Comparison of ENCODE assay signal across 8 mouse cellular contexts in the genomic region with DNA sequence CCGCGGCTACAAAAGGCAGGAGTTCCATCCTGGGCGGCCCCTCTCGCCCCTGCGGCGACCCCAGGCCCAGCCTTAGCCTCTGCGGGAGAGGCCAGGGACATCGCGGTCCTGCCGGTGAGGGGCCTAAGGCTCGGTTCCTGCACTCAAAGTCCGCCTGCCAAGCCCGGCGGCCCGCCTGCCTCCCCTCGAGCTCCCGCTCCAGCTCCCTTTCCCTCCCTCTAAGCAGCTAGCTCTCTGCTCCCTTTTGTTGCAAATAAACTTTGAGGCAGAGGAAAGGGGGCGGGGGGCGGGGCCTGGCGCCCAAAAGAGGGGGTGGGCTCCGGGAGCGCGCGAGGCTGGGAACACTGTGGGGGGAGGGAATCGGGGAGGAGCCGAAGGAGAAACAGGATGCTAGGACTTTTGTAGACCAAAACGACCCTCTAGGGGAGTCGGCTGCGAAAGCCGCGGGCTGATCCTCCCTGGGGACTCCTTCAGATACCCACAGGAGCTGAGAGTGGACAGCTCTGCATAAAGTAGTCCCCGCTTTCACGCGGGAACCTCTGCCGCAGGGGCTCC. TPM values are rescaled to one million over a fixed set of nuclear protein-coding genes. Genes with fewer than 3 reads are reported as not detected.
DNase-seq lines count a peak whose midpoint lies in the region; ATAC-seq and TF ChIP-seq lines count a peak whose summit lies in the region.

Arhgef17 (minus strand) TSS at position 182 of the 555 bp plus-strand sequence.

- no peak for TF ChIP-seq CTCF in kidney, adult 2 months (conservative IDR thresholded peaks at IDR 0.05; ENCODE audit: insufficient read depth, insufficient read length, low read depth, low read length)
- no peak for TF ChIP-seq CTCF in forebrain, postnatal 0 days (IDR thresholded peaks at IDR 0.05; ENCODE audit: low read depth)

- H3K4me1 ChIP-seq in kidney, adult 2 months (ENCODE audit: control insufficient read depth, insufficient read depth, low read length): peaks cover 7% of the 10 kb centered on the region
- 0 out of 2 replicates have a peak, but pooled peaks cover 4% of the 10 kb centered on the region for H3K4me1 ChIP-seq in forebrain, postnatal 0 days (ENCODE audit: insufficient read depth)
- peaks cover 28% of the 10 kb centered on the region for H3K4me1 ChIP-seq in hindbrain, embryonic 11.5 days (replicated peaks; ENCODE audit: control insufficient read depth, insufficient read depth, low read length)
- peaks cover 37% of the 10 kb centered on the region for H3K4me1 ChIP-seq in limb, embryonic 12.5 days (replicated peaks)

- peak within 1 kb of the TSS; percentile 45 for H3K9ac ChIP-seq in forebrain, postnatal 0 days
- H3K9ac ChIP-seq in hindbrain, embryonic 11.5 days (ENCODE audit: low read depth, low read length): peak within 1 kb of the TSS; percentile 61
- H3K9ac ChIP-seq in limb, embryonic 12.5 days (replicated peaks): peak within 1 kb of the TSS; percentile 97

- peak within 1 kb of the TSS; percentile 47 for H3K4me3 ChIP-seq in kidney, adult 2 months (ENCODE audit: insufficient read depth, low read depth, low read length)
- peak within 1 kb of the TSS; percentile 55 for H3K4me3 ChIP-seq in forebrain, postnatal 0 days (ENCODE audit: low read depth, low read length)
- peak within 1 kb of the TSS; percentile 61 for H3K4me3 ChIP-seq in hindbrain, embryonic 11.5 days (ENCODE audit: low read depth, low read length)
- peak within 1 kb of the TSS; percentile 95 for H3K4me3 ChIP-seq in limb, embryonic 12.5 days (replicated peaks)

- H3K36me3 ChIP-seq in kidney, adult 2 months (ENCODE audit: control insufficient read depth, insufficient read depth, low read length): no peaks in the 10 kb centered on the region
- no peaks in the 10 kb centered on the region for H3K36me3 ChIP-seq in forebrain, postnatal 0 days (ENCODE audit: insufficient read depth)
- no peaks in the 10 kb centered on the region for H3K36me3 ChIP-seq in hindbrain, embryonic 11.5 days (ENCODE audit: control insufficient read depth, insufficient read depth, low read length)
- peaks cover 18% of the 10 kb centered on the region; the same call in 1 of the 2 replicates for H3K36me3 ChIP-seq in limb, embryonic 12.5 days

- peak; percentile 84 for ATAC-seq in forebrain, postnatal 0 days
- peak; percentile 70 for ATAC-seq in hindbrain, embryonic 11.5 days (ENCODE audit: low FRiP score)
- ATAC-seq in limb, embryonic 12.5 days (ENCODE audit: insufficient number of reproducible peaks, insufficient read depth, low FRiP score, low TSS enrichment, low read depth): peak; percentile 75

- H3K27me3 ChIP-seq in kidney, adult 2 months (replicated peaks; ENCODE audit: control insufficient read depth, insufficient read depth, low read length): no peaks in the 10 kb centered on the region
- H3K27me3 ChIP-seq in forebrain, postnatal 0 days (ENCODE audit: insufficient read depth, low read length): no peaks in the 10 kb centered on the region; the same call in 1 of the 2 replicates
- peaks cover 3% of the 10 kb centered on the region; the same call in 1 of the 2 replicates for H3K27me3 ChIP-seq in hindbrain, embryonic 11.5 days (ENCODE audit: control insufficient read depth, insufficient read depth, low read length)
- H3K27me3 ChIP-seq in limb, embryonic 12.5 days: no peaks in the 10 kb centered on the region

- TF ChIP-seq POLR2A in kidney, adult 2 months (IDR thresholded peaks at IDR 0.05; ENCODE audit: low read depth, low read length): peak; percentile 56

- no peak for DNase-seq in kidney, adult 2 months
- no peak for DNase-seq in kidney, adult 8-10 months
- peak; percentile 81 for DNase-seq in adrenal gland, postnatal 10 days
- DNase-seq in forebrain, postnatal 0 days: peak; percentile 77
- peak; percentile 83 for DNase-seq in hindbrain, embryonic 11.5 days (ENCODE audit: low spot score)
- peak; percentile 47 for DNase-seq in naive thymus-derived CD4-positive, alpha-beta T cell, adult 2 months (ENCODE audit: low read depth)
- DNase-seq in cerebellum, postnatal 14 days: no peak

- WGBS in kidney, adult 2 months: under 1% methylated on average over 35 of the region's 35 CpGs
- WGBS in forebrain, postnatal 0 days: under 1% methylated on average over 35 of the region's 35 CpGs
- under 1% methylated on average over 35 of the region's 35 CpGs for WGBS in hindbrain, embryonic 11.5 days
- WGBS in limb, embryonic 12.5 days: 1% methylated on average over 35 of the region's 35 CpGs

- H3K27ac ChIP-seq in kidney, adult 2 months (ENCODE audit: insufficient read depth, low read depth, low read length): peak within 1 kb of the TSS; percentile 86
- peak within 1 kb of the TSS; percentile 62 for H3K27ac ChIP-seq in forebrain, postnatal 0 days (ENCODE audit: low read depth, low read length)
- H3K27ac ChIP-seq in hindbrain, embryonic 11.5 days (ENCODE audit: low read depth, low read length): peak within 1 kb of the TSS; percentile 82
- H3K27ac ChIP-seq in limb, embryonic 12.5 days: peak within 1 kb of the TSS; percentile 100

- H3K4me2 ChIP-seq in forebrain, postnatal 0 days (ENCODE audit: low read depth): peak within 1 kb of the TSS; percentile 94
- H3K4me2 ChIP-seq in hindbrain, embryonic 11.5 days (replicated peaks; ENCODE audit: low read depth, low read length): peak within 1 kb of the TSS; percentile 92
- peak within 1 kb of the TSS; percentile 98 for H3K4me2 ChIP-seq in limb, embryonic 12.5 days

- no peaks in the 10 kb centered on the region for H3K9me3 ChIP-seq in forebrain, postnatal 0 days (ENCODE audit: low read length)
- no peaks in the 10 kb centered on the region for H3K9me3 ChIP-seq in hindbrain, embryonic 11.5 days (ENCODE audit: control insufficient read depth, low read length)
- H3K9me3 ChIP-seq in limb, embryonic 12.5 days: no peaks in the 10 kb centered on the region

RNA-seq across cellular contexts. Expression of gene Arhgef17, which starts in this region (rescaled TPM):
- polyA plus RNA-seq in kidney, adult 2 months (2012; rRNA removed): 25.4 and 29.3 TPM in 2 replicates
- 10 to 100 TPM; 35.2 to 43.2 TPM for total RNA-seq in adrenal gland, postnatal 10 days (2021)
- 47.9 and 52.7 TPM in 2 replicates for total RNA-seq in forebrain, postnatal 0 days (2014; rRNA removed)
- polyA plus RNA-seq in forebrain, postnatal 0 days (2015; fragmentation: Nextera tagmentation; extraction: Ambion mirVana): 9.8 and 12.5 TPM in 2 replicates
- 6.3 and 8.3 TPM in 2 replicates for polyA plus RNA-seq in hindbrain, embryonic 11.5 days (2014; fragmentation: Nextera tagmentation; extraction: Ambion mirVana)
- 8.3 and 11.1 TPM in 2 replicates for polyA plus RNA-seq in limb, embryonic 12.5 days (2016; fragmentation: Nextera tagmentation; extraction: Ambion mirVana)

Comparison
In these comparisons a context has a peak if more than half of its experiments do, and no peak if none do; other contexts are left out.
1. DNase-seq: peak in adrenal gland, postnatal 10 days (single experiment), forebrain, postnatal 0 days (single experiment), hindbrain, embryonic 11.5 days (single experiment) and naive thymus-derived CD4-positive, alpha-beta T cell, adult 2 months (single experiment); none in kidney, adult 2 months (single experiment), kidney, adult 8-10 months (0 of 2) and cerebellum, postnatal 14 days (0 of 2).
2. H3K9ac ChIP-seq: peak in every context shown above with its lines; median percentile 97 in limb, embryonic 12.5 days; 61 in hindbrain, embryonic 11.5 days; 45 in forebrain, postnatal 0 days.
3. Peak in every context shown above with its lines, with median percentiles within 50 percentile points of each other: H3K27ac ChIP-seq, H3K4me3 ChIP-seq, ATAC-seq and H3K4me2 ChIP-seq.